Mouse (Mus musculus) MEL (cell line): Measurements from ENCODE around the gene Best1.

Experiments
- CTCF ChIP-seq, 3 experiments: IDR thresholded peaks in 2 of 3; conservative IDR thresholded peaks in 1 of 3; 2 replicates each; pipeline ENCODE4 v1.5.1; 2011 to 2012; ENCODE audit warnings: low read length in 3 of 3, low read depth in 2 of 3, mild to moderate bottlenecking in 2 of 3, improper control_type of control experiment in 1 of 3, inconsistent platforms in 1 of 3, mixed read lengths in 1 of 3, moderate library complexity in 1 of 3; ENCODE audit not compliant: control insufficient read depth in 1 of 3, insufficient read depth in 1 of 3, poor library complexity in 1 of 3, severe bottlenecking in 1 of 3
- E2F4 ChIP-seq: IDR thresholded peaks from 2 replicates; pipeline ENCODE4 v1.6.1; 2011; ENCODE audit warnings: low read depth, low read length, improper control_type of control experiment, borderline replicate concordance
- MAFK ChIP-seq: IDR thresholded peaks from 2 replicates; pipeline ENCODE4 v1.6.1; 2011; ENCODE audit warnings: low read depth, mild to moderate bottlenecking, low read length, improper control_type of control experiment, borderline replicate concordance
- MAX ChIP-seq: IDR thresholded peaks from 2 replicates; pipeline ENCODE4 v1.6.1; 2011; ENCODE audit warnings: low read length, improper control_type of control experiment
- POLR2A ChIP-seq, 2 experiments: IDR thresholded peaks; 2 replicates each; pipeline ENCODE4 v1.6.1; 2011 to 2012; ENCODE audit warnings: low read length in 2 of 2, mild to moderate bottlenecking in 2 of 2, control low read depth in 1 of 2, improper control_type of control experiment in 1 of 2, low read depth in 1 of 2, moderate library complexity in 1 of 2; ENCODE audit not compliant: control insufficient read depth in 1 of 2, insufficient read depth in 1 of 2, poor library complexity in 1 of 2
- TAL1 ChIP-seq: IDR thresholded peaks from 2 replicates; pipeline ENCODE4 v1.6.1; 2012; ENCODE audit warnings: mild to moderate bottlenecking, inconsistent platforms, low read length, moderate library complexity, mixed read lengths
- TCF12 ChIP-seq: IDR thresholded peaks from 2 replicates; pipeline ENCODE4 v1.6.1; 2014; ENCODE audit warnings: low read depth, mild to moderate bottlenecking, inconsistent platforms, low read length, improper control_type of control experiment, moderate library complexity
- ZC3H11A ChIP-seq: IDR thresholded peaks from 2 replicates; pipeline ENCODE4 v1.6.1; 2012; ENCODE audit warnings: low read depth, mild to moderate bottlenecking, inconsistent platforms, low read length, improper control_type of control experiment

- TF ChIP-seq CTCF (IDR thresholded peaks at IDR 0.05 in 2 of 3, conservative IDR thresholded peaks at IDR 0.05 in 1 of 3; ENCODE audit: control insufficient read depth in 1 of 3, insufficient read depth in 1 of 3, low read depth in 2 of 3, low read length in 3 of 3, poor library complexity in 1 of 3, severe bottlenecking in 1 of 3) (no peak), E2F4 (no peak), ZC3H11A (no peak), TCF12 (no peak), MAX (no peak), POLR2A (IDR thresholded peaks at IDR 0.05; ENCODE audit: control insufficient read depth in 1 of 2, insufficient read depth in 1 of 2, low read depth in 1 of 2, low read length in 2 of 2, poor library complexity in 1 of 2) (no peak), MAFK (no peak), TAL1 (no peak)
These were observed 10.0 kb upstream of the Best1 start for GRCm38 (mm10) chr19:10011408-10011807.
